Mouse (Mus musculus): ENCODE data around the gene Magi3. TPM values are rescaled to one million over a fixed set of nuclear protein-coding genes. Genes with fewer than 3 reads are reported as not detected.

The Magi3 gene
- polyA plus RNA-seq, 1 experiment: 4.1 TPM

DNA sequence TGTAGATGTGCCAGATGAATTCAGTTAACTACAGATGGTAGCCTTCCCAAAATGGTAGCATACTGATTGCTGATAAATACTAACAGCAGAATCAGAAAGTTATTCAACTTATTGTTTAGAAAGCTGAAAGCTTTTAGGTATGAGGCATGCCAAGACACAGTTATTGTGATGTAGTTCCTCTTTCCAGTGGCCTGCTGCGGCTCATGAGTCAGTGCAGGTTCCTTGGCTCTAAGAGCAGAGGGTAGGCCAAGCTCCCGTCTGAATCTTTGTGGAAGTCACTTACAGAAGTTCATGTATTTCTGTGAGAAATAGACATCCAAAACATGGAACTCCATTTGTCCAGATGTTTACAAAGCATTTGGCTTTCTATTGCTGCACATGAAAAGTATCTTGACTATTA lies 208.2 kb downstream of the Magi3 start:
- TF ChIP-seq CTCF (IDR thresholded peaks at IDR 0.05; ENCODE audit: control insufficient read depth, insufficient read depth, insufficient replicate concordance, low read depth, low read length) (no peak), POLR2A (IDR thresholded peaks at IDR 0.05; ENCODE audit: control insufficient read depth, low read depth, low read length) (no peak)
- no peaks in the 10 kb centered on the region; the same call in 1 of the 2 replicates for H3K36me3 ChIP-seq (ENCODE audit: control insufficient read depth, insufficient read depth, low read length)

GRCm38 (mm10) chr3:104009924-104010662 lies 210.1 kb downstream of the Magi3 start:
- TF ChIP-seq POLR2A (IDR thresholded peaks at IDR 0.05; ENCODE audit: control insufficient read depth, low read depth, low read length): no peak
- no peak for TF ChIP-seq CTCF (IDR thresholded peaks at IDR 0.05; ENCODE audit: control insufficient read depth, insufficient read depth, insufficient replicate concordance, low read depth, low read length)
- Histone ChIP-seq H3K36me3 (ENCODE audit: control insufficient read depth, insufficient read depth, low read length) (peaks cover 3% of the 10 kb centered on the region), H3K4me3 (ENCODE audit: control insufficient read depth, low read depth, low read length) (no peak overlapping the region), H3K4me1 (ENCODE audit: control insufficient read depth, insufficient read depth, low read length) (no peaks in the 10 kb centered on the region), H3K27me3 (ENCODE audit: control insufficient read depth, insufficient read depth, low read length) (no peaks in the 10 kb centered on the region), H3K27ac (ENCODE audit: control insufficient read depth, insufficient read depth, low read depth, low read length) (no peak overlapping the region)

More for the DNA sequence above, 208.2 kb downstream of the Magi3 start:
- no peaks in the 10 kb centered on the region for H3K27me3 ChIP-seq (ENCODE audit: control insufficient read depth, insufficient read depth, low read length)
- H3K4me3 ChIP-seq (ENCODE audit: control insufficient read depth, low read depth, low read length): no peak overlapping the region
- H3K4me1 ChIP-seq (ENCODE audit: control insufficient read depth, insufficient read depth, low read length): no peaks in the 10 kb centered on the region
- no peak overlapping the region for H3K27ac ChIP-seq (ENCODE audit: control insufficient read depth, insufficient read depth, low read depth, low read length)

DNA sequence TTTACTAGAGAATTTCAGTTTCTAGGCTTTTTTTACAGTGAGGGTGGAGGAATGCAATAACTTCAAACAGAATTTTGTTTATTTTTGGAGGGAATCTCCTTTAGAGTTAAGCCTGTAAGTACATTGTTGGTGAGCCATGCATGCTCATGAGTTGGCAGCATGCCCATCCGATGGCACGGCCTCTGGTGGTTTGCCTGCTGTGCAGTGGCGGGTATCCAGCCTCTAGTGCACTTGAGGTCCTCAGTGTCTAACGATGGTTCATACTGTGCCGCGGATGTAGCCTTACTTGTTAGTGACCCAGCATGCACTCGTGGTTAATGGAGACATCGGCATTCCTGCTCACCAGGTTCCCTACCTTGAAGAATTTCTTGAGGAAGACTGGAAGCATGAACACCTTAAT lies 212.7 kb downstream of the Magi3 start:
- no peaks in the 10 kb centered on the region for H3K27me3 ChIP-seq (ENCODE audit: control insufficient read depth, insufficient read depth, low read length)
- no peaks in the 10 kb centered on the region for H3K4me1 ChIP-seq (ENCODE audit: control insufficient read depth, insufficient read depth, low read length)
- peaks cover 5% of the 10 kb centered on the region for H3K36me3 ChIP-seq (ENCODE audit: control insufficient read depth, insufficient read depth, low read length)
- no peak overlapping the region for H3K27ac ChIP-seq (ENCODE audit: control insufficient read depth, insufficient read depth, low read depth, low read length)
- H3K4me3 ChIP-seq (ENCODE audit: control insufficient read depth, low read depth, low read length): no peak overlapping the region
- TF ChIP-seq CTCF (IDR thresholded peaks at IDR 0.05; ENCODE audit: control insufficient read depth, insufficient read depth, insufficient replicate concordance, low read depth, low read length) (no peak), POLR2A (IDR thresholded peaks at IDR 0.05; ENCODE audit: control insufficient read depth, low read depth, low read length) (no peak)

GRCm38 (mm10) chr3:104006896-104007466 lies 213.2 kb downstream of the Magi3 start:
- Histone ChIP-seq H3K27ac (ENCODE audit: control insufficient read depth, insufficient read depth, low read depth, low read length) (no peak overlapping the region), H3K4me1 (ENCODE audit: control insufficient read depth, insufficient read depth, low read length) (no peaks in the 10 kb centered on the region), H3K36me3 (ENCODE audit: control insufficient read depth, insufficient read depth, low read length) (peaks cover 5% of the 10 kb centered on the region), H3K27me3 (ENCODE audit: control insufficient read depth, insufficient read depth, low read length) (no peaks in the 10 kb centered on the region), H3K4me3 (ENCODE audit: control insufficient read depth, low read depth, low read length) (no peak overlapping the region)
- TF ChIP-seq POLR2A (IDR thresholded peaks at IDR 0.05; ENCODE audit: control insufficient read depth, low read depth, low read length): no peak
- TF ChIP-seq CTCF (IDR thresholded peaks at IDR 0.05; ENCODE audit: control insufficient read depth, insufficient read depth, insufficient replicate concordance, low read depth, low read length): no peak

DNA sequence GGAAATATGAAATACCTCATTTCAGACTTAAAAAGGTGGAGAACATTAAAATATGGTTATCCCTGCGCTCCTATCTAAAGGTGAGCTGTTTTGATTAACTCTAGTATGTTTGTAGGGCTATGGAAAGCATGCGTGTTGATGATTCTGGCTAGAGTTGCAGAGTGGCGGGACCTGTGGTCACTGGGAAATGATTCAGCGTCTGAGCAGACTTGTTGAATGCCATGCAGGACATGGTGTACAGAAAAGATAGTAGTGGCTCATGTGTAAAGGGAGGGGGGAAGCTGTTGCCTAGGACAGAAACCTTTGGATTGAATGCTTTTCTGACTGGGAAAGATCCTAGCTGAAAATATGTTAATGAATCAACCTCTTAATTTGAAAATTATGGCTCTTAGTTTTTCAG lies 221.4 kb downstream of the Magi3 start:
- H3K36me3 ChIP-seq (ENCODE audit: control insufficient read depth, insufficient read depth, low read length): peaks cover 4% of the 10 kb centered on the region
- no peak overlapping the region for H3K4me3 ChIP-seq (ENCODE audit: control insufficient read depth, low read depth, low read length)

GRCm38 (mm10) chr3:103991271-103991670 lies 228.9 kb downstream of the Magi3 start:
- Histone ChIP-seq H3K36me3 (ENCODE audit: control insufficient read depth, insufficient read depth, low read length) (peaks cover 1% of the 10 kb centered on the region), H3K4me3 (ENCODE audit: control insufficient read depth, low read depth, low read length) (no peak overlapping the region), H3K4me1 (ENCODE audit: control insufficient read depth, insufficient read depth, low read length) (no peaks in the 10 kb centered on the region), H3K27me3 (ENCODE audit: control insufficient read depth, insufficient read depth, low read length) (no peaks in the 10 kb centered on the region), H3K27ac (ENCODE audit: control insufficient read depth, insufficient read depth, low read depth, low read length) (no peak overlapping the region)
- no peak for TF ChIP-seq CTCF (IDR thresholded peaks at IDR 0.05; ENCODE audit: control insufficient read depth, insufficient read depth, insufficient replicate concordance, low read depth, low read length)

More for the DNA sequence above, 221.4 kb downstream of the Magi3 start:
- Histone ChIP-seq H3K27me3 (ENCODE audit: control insufficient read depth, insufficient read depth, low read length) (no peaks in the 10 kb centered on the region), H3K4me1 (ENCODE audit: control insufficient read depth, insufficient read depth, low read length) (no peaks in the 10 kb centered on the region), H3K27ac (ENCODE audit: control insufficient read depth, insufficient read depth, low read depth, low read length) (no peak overlapping the region)
- no peak for TF ChIP-seq CTCF (IDR thresholded peaks at IDR 0.05; ENCODE audit: control insufficient read depth, insufficient read depth, insufficient replicate concordance, low read depth, low read length)
- no peak for TF ChIP-seq POLR2A (IDR thresholded peaks at IDR 0.05; ENCODE audit: control insufficient read depth, low read depth, low read length)

DNA sequence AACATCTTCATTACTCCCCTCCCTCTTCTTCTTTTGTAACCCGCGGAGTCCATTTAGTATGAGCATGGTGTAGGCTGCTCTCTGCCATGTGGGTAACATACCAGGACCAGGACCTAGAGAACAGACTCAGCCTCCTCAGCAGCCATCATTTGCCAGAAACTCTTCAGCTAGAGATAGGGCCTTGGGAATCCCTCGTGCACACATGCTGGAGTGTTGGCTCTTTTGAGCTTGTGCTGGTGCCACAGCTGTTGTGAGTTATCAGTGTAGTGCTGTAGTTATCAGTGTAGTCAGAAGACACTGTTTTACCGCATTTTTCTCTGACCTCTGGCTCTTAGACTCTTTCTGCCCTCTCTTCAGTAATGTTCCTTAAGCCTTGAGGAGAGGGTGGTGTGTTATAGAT lies 230.8 kb downstream of the Magi3 start:
- TF ChIP-seq CTCF (IDR thresholded peaks at IDR 0.05; ENCODE audit: control insufficient read depth, insufficient read depth, insufficient replicate concordance, low read depth, low read length): no peak
- TF ChIP-seq POLR2A (IDR thresholded peaks at IDR 0.05; ENCODE audit: control insufficient read depth, low read depth, low read length): no peak
- no peak overlapping the region; the same call in 1 of the 2 replicates for H3K4me3 ChIP-seq (ENCODE audit: control insufficient read depth, low read depth, low read length)
- H3K36me3 ChIP-seq (ENCODE audit: control insufficient read depth, insufficient read depth, low read length): peaks cover 4% of the 10 kb centered on the region
- H3K27ac ChIP-seq (ENCODE audit: control insufficient read depth, insufficient read depth, low read depth, low read length): no peak overlapping the region
- no peaks in the 10 kb centered on the region for H3K4me1 ChIP-seq (ENCODE audit: control insufficient read depth, insufficient read depth, low read length)
- H3K27me3 ChIP-seq (ENCODE audit: control insufficient read depth, insufficient read depth, low read length): no peaks in the 10 kb centered on the region
